Mouse (Mus musculus): ENCODE data around the gene Pabpc1l.

DNA sequence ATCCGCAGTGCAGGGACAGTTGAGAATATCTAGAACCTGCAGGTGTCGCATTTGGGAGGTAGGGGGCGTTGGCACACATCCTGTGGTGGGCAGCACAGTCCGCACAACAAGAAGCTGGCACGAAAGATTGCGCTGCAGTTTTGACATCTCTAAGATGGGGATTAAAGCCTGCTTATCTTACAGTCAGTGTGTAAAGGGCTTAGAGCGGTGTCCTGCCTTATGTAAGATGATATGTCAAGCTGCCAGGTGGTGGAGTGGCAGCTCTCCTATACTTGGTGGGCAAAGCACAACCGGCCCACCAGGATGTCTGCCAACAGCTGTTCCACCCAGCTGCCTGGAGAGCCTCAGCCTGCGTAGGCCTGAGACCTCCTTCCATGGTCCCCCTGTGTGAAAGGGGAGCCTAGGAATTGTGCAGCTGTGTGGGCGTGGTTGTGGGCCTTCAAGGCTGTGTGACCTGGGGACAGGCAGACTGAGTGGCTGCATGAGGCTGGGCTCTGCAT is 11.3 kb downstream of the Pabpc1l start:
- TF ChIP-seq CTCF (IDR thresholded peaks at IDR 0.05; ENCODE audit: low read depth) (no peak), EP300 (optimal IDR thresholded peaks at IDR 0.05) (no peak)

Data from stomach, postnatal 0 days (tissue).